Mouse (Mus musculus): ENCODE data around the gene Olfr53.

DNA sequence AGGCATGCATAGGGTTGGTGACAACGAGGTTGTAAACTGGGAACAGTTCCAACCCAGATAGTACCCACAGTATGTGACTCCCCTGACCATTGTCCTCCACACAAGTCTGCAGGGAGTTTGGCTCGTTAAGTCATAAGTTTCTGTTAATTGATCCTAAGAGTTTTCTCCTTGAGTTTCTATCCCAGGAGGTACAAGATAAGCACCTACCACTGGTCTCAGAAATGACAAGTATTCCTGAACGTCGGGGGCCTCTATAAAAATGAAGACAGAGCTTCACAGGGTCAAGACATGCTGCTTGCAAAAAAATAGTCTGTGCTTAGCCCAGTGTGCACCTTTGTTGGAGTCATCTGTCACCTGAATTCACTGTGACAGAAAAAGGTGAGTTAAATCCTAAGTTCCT, 13.4 kb downstream of the Olfr53 start, which contains the start of gene Olfr539:
- no peak for TF ChIP-seq FLI1 (IDR thresholded peaks at IDR 0.05; ENCODE audit: low read length)
- no peak for TF ChIP-seq GATA1 (IDR thresholded peaks at IDR 0.05; ENCODE audit: borderline replicate concordance, low read length)
